Mouse (Mus musculus) ovary, adult 18-20 months (tissue): ENCODE measurements at regions not wholly inside any gene's neighbourhood (a gene's known extent, or its start where the extent isn't known, plus 50 kb on each side); places are given as distances from the start of the nearest gene placed in this dataset.
A peak's percentile ranks its signal among the peaks of the same experiment; 100 is the strongest.

Experiments used
- DNase-seq: peaks from one replicate; pipeline ENCODE4 v3.0.0; 2022; ENCODE audit warnings: low spot score, mixed read lengths

- DNase-seq, result no peak
Observed at GRCm38 (mm10) chr15:62482357-62482756, 1362.6 kb downstream of the Gsdmc2 start.

DNA sequence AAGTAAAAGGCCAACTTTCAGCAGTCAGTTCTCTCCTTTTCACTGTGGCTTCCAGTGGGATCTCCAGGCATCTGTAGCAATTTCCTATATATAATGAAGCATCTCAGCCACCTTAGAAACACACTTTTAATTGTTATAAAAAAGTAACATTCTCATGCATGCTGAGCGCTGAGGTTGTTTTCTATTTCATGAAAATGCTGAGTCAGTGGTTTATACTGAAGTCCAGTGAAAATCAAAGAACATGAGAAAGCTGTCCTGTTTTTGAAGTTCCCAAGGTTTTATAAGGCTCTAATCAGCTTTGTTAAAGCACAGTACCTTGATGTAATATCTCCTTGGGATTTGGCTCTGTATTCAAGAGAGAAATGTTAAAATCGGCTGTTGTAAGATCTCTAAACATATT is 1367.2 kb downstream of the Gsdmc2 start:
- no peak for DNase-seq

DNA sequence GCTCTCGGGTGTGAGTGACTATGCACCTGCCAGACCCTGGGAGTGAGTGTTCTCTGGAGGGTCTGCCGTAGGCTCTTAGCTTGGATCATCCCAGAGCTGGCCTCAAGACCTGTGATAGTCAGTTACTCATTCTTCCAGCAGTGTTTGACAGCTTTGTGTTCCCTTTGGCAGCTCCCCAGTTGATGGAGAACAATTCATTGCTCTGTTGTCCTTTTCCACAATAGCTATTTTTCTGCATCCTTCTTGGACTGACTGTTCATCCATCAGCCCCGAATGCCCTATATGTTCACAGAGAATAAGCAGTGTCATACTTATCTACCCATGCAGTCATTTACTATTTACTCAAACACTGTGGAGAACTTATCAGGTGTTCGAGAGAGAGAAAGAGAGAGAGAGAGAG is 1368.5 kb downstream of the Gsdmc2 start:
- DNase-seq, result no peak

DNA sequence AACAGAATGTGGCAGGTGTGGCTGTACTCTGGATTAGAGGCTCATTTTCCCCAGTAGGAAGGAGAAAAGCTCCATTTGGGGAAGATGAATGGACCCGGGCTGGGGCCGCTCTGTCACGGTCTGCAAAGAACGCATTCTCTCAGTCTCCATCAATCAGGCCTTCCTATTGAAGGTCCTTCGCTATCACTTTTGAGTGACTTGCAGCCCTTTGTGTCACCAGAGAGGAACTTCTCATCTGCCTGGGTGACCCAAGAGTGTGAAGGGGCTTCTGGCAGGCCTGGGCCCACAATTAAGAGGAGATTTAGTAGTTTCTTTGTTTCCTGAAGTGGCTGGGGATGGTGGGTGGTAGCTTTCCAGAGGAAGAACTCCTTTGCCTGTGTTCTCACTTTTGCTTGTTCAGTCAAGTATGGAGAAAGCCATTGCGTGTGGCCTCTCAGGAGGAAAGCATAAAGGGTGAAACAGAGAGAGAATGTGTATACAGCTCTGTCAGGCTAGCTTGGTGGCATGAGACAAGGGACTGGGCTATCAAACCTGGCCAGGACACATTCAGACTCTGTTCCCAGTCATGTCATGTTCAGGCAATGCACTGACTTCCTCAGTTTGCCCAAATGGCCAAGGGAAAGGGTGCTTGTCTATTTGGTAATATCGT is 1374.2 kb downstream of the Gsdmc2 start:
- no peak for DNase-seq

- no peak for DNase-seq
Observed at GRCm38 (mm10) chr15:62468076-62468475, 1376.9 kb downstream of the Gsdmc2 start.

DNA sequence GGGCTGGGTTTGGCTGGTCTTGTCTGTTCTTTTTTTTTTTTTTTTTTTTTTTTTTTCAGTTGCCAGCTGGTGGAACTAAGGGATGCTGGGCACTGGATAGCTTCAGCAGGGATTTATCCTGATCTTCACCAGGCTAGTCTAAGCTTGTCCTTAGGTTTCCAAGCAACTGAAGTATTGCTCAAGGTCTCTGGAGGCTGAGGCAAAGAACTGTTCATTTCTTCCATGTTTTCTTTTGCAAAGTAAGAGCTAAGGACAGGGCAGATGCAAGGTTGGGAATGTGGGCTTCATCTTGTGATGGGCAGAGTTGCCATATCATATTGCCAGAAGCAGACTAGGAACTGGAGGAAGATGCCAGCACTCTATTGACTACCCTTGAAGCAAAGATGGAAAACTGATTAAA is 1378.1 kb downstream of the Gsdmc2 start:
- DNase-seq, result no peak

GRCm38 (mm10) chr15:62465026-62465839 is 1379.7 kb downstream of the Gsdmc2 start:
- DNase-seq, result no peak

- DNase-seq, result peak; percentile 57
Observed at GRCm38 (mm10) chr15:62462698-62463097, 1382.3 kb downstream of the Gsdmc2 start.

GRCm38 (mm10) chr15:62461398-62462051 is 1383.5 kb downstream of the Gsdmc2 start:
- no peak for DNase-seq

DNA sequence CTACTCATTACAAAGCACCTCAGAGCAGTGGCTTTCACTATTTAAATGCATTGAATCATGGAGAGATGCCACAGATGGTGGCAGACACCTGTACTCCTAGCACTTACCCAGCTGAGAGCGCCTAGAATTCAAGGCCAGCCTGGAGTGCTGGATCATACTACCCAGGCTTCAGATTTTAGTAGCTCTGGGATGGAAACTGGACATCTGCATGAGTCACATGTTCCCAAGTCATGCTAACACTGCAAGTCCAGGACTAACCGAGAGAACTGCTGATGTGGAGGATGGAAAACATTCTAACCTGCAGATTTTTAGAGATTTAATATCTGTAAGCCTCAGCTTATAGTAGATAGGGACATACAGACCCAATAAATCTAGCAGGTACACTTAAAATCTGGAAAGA is 1384.3 kb downstream of the Gsdmc2 start:
- DNase-seq, result no peak

- DNase-seq, result no peak
Observed at GRCm38 (mm10) chr15:62460026-62460607, 1384.9 kb downstream of the Gsdmc2 start.

DNA sequence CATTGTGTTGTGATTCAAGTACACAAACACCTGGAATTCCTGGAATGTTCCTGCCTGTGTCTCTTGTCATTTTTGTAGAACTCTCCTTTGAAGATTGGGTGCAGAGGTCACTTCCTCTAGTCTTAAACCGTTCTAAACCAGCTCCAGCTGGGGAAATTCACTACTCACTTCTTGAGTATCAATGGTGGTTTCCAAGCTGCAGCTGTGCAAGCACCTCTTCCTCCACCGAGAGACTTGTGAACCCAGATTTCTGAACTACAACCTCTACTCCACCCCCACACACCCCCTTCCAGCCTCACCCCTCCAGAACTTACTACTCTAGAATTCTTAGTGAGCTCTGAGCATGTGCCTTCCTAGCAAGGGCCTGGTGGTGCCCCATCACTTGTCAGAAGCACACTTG is 1387.0 kb downstream of the Gsdmc2 start:
- no peak for DNase-seq

DNA sequence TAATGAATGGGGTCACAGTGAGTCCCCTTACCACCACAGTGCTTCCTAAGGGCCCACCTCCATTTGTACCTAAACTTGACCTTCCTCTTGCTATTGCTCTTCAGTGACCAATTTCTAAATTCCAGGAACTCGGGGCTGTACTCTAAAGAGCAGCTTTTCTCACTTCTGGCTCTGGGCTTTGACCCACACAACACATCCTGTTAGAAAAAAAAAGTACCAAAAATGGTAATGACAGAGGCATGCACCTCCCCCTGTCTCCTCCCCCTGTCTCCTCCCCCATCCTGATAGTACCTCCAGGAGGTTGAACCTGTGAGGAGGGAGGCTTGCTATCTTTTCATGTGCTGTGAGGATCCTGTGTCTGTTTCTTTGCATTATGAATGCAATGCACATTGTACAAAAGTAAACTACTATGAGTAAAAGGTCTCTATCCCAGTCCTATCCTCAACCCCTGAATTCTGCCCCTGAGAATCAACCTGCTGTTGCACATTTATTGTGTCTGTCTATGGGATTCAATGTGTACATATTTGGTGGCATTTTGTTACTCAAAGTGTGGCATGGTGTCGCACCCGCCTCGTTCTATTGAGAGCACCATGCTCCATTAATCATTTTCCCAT is 1387.8 kb downstream of the Gsdmc2 start:
- DNase-seq, result no peak

DNA sequence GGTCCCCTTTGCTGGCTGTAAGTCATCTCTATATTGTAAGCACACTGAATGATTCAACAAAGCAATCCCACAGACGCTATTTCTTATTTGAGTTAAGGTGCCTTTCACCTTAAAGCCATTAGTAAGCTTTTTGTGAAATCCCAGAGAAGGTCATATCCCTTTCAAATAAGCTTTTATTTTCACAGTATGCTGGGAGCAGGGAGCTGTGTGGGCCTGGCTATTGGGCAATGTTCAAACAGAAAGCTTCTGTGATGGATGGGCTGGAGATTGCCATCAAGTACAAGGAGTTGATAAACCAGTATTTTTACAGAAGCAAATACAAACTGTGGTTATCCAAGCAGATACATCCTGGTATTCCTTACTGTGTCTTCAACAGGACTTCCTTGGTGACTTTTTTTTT is 1389.0 kb downstream of the Gsdmc2 start:
- no peak for DNase-seq

GRCm38 (mm10) chr15:62448116-62448515 is 1396.9 kb downstream of the Gsdmc2 start:
- DNase-seq, result no peak

DNA sequence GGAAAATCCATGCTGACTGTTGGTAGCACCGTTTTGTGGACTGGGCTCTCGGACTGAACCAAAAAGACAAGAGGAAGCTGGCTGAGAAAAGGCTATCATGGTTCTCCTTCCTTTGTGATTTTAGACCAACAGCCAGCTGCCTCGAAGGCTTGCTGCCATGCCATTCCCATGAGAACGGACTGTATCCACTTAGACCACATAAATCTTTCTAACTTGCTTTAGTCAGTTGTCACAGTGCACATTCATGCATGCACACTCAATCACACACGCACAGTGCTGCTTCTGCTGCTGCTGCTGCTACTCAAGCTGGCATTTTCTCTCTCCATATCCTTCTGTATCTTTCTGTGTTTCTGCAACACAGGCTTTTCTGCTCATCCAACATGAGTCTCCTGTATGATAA is 1405.8 kb downstream of the Gsdmc2 start:
- DNase-seq, result no peak

- DNase-seq, result no peak
Observed at GRCm38 (mm10) chr15:62436631-62437030, 1408.3 kb downstream of the Gsdmc2 start.

GRCm38 (mm10) chr15:62435141-62435680 is 1409.8 kb downstream of the Gsdmc2 start:
- no peak for DNase-seq

- no peak for DNase-seq
Observed at GRCm38 (mm10) chr15:62432742-62433245, 1412.2 kb downstream of the Gsdmc2 start.

GRCm38 (mm10) chr15:62431150-62431678 is 1413.8 kb downstream of the Gsdmc2 start:
- DNase-seq, result no peak

- no peak for DNase-seq
Observed at GRCm38 (mm10) chr15:62422995-62423394, 1422.0 kb downstream of the Gsdmc2 start.
